Mouse (Mus musculus) liver, adult 2 months (tissue): ENCODE results near the gene 2900011O08Rik. TPM values are rescaled to one million over a fixed set of nuclear protein-coding genes. Genes with fewer than 3 reads are reported as not detected.

Source experiments
- DNase-seq: peaks from one replicate; pipeline ENCODE4 v3.0.0-alpha.2; 2011; ENCODE audit warnings: low read depth, low spot score; ENCODE audit errors: extremely low read depth
- H3K27ac ChIP-seq: fragments of 200-500 bp; replicated peaks from 2 replicates; pipeline ENCODE4 v1.5.1; 2012; ENCODE audit warnings: low read depth, mild to moderate bottlenecking, control low read depth, inconsistent platforms, low read length; ENCODE audit not compliant: insufficient read depth
- H3K27me3 ChIP-seq: fragments of 200-500 bp; 2 replicates; pipeline ENCODE4 v1.6.1; 2012; ENCODE audit warnings: mild to moderate bottlenecking, moderate library complexity, low read length, inconsistent platforms; ENCODE audit not compliant: control insufficient read depth, insufficient read depth
- H3K36me3 ChIP-seq: fragments of 200-500 bp; 2 replicates; pipeline ENCODE4 v1.6.1; 2012; ENCODE audit warnings: low read length, inconsistent platforms; ENCODE audit not compliant: control insufficient read depth, insufficient read depth
- H3K4me1 ChIP-seq: fragments of 200-500 bp; 2 replicates; pipeline ENCODE4 v1.6.1; 2011; ENCODE audit warnings: low read length; ENCODE audit not compliant: control insufficient read depth, insufficient read depth
- H3K4me3 ChIP-seq: fragments of 200-500 bp; 2 replicates; pipeline ENCODE4 v1.5.1; 2011; ENCODE audit warnings: low read depth, mild to moderate bottlenecking, control low read depth, low read length, moderate library complexity; ENCODE audit not compliant: insufficient read depth
- H3K79me2 ChIP-seq: fragments of 200-500 bp; 2 replicates; pipeline ENCODE4 v1.6.1; 2012; ENCODE audit warnings: inconsistent platforms, mild to moderate bottlenecking, low read length, moderate library complexity; ENCODE audit not compliant: control insufficient read depth, insufficient read depth
- H3K9ac ChIP-seq: fragments of 200-500 bp; 2 replicates; pipeline ENCODE4 v1.6.1; 2012; ENCODE audit warnings: low read depth, mild to moderate bottlenecking, control low read depth, inconsistent platforms, low read length
- CTCF ChIP-seq: fragments of 200-500 bp; IDR thresholded peaks from 2 replicates; pipeline ENCODE4 v1.5.1; 2011; ENCODE audit warnings: low read depth, low read length, control low read depth
- POLR2A ChIP-seq: fragments of 200-500 bp; IDR thresholded peaks from 2 replicates; pipeline ENCODE4 v1.6.1; 2011; ENCODE audit warnings: low read length, control low read depth; ENCODE audit not compliant: insufficient read depth; ENCODE audit errors: extremely low read depth
- WGBS: fragments of 180-500 bp; shearing (Covaris S2); methylation state at CpG from one replicate; pipeline ENCODE4 v1.1.7; 2018; 5-methylcytosine and 5-hydroxymethylcytosine counted together
- polyA plus RNA-seq: library from polyadenylated mRNA; depleted of rRNA; stranded (reverse); fragments of >200 nt; gene quantifications from 2 replicates; pipeline ENCODE4 v1.2.3, GENCODE M21; 2012
- total RNA-seq: library from RNA; depleted of rRNA; stranded (reverse); fragments of >200 nt; gene quantifications from 2 replicates; pipeline ENCODE4 v1.2.3, GENCODE M21; 2014

2900011O08Rik gene
- total and polyA plus RNA-seq, 2 experiments, result not detected

- no peaks in the 10 kb centered on the region for H3K79me2 ChIP-seq
- no peak for DNase-seq
- WGBS, result 80% methylated on average over 4 of the region's 4 CpGs
- no peak overlapping the region for H3K4me3 ChIP-seq
- no peak overlapping the region for H3K27ac ChIP-seq
- no peaks in the 10 kb centered on the region for H3K27me3 ChIP-seq
- TF ChIP-seq CTCF (no peak), POLR2A (no peak)
- H3K36me3 ChIP-seq, result no peaks in the 10 kb centered on the region
- H3K9ac ChIP-seq, result no peak overlapping the region
- H3K4me1 ChIP-seq, result no peaks in the 10 kb centered on the region
Measured at GRCm38 (mm10) chr16:14033076-14033475, 46.7 kb downstream of the 2900011O08Rik start.

GRCm38 (mm10) chr16:14042421-14042820 is 56.0 kb downstream of the 2900011O08Rik start:
- Histone ChIP-seq H3K4me1 (no peaks in the 10 kb centered on the region), H3K27me3 (no peaks in the 10 kb centered on the region), H3K79me2 (no peaks in the 10 kb centered on the region), H3K9ac (no peak overlapping the region), H3K36me3 (no peaks in the 10 kb centered on the region), H3K4me3 (no peak overlapping the region), H3K27ac (no peak overlapping the region)
- WGBS, result 95% methylated on average over 2 of the region's 2 CpGs
- TF ChIP-seq POLR2A (no peak), CTCF (no peak)
- no peak for DNase-seq

- no peak for DNase-seq
- TF ChIP-seq CTCF (no peak), POLR2A (no peak)
- no peak overlapping the region for H3K27ac ChIP-seq
- H3K9ac ChIP-seq, result no peak overlapping the region
- H3K4me3 ChIP-seq, result no peak overlapping the region
- 84% methylated on average over 8 of the region's 8 CpGs for WGBS
- no peaks in the 10 kb centered on the region for H3K79me2 ChIP-seq
- H3K4me1 ChIP-seq, result no peaks in the 10 kb centered on the region
- H3K36me3 ChIP-seq, result no peaks in the 10 kb centered on the region
- no peaks in the 10 kb centered on the region for H3K27me3 ChIP-seq
Measured at GRCm38 (mm10) chr16:14044695-14045094, 58.3 kb downstream of the 2900011O08Rik start.

GRCm38 (mm10) chr16:14046224-14046756 is 59.9 kb downstream of the 2900011O08Rik start:
- Histone ChIP-seq H3K36me3 (no peaks in the 10 kb centered on the region), H3K4me3 (no peak overlapping the region), H3K79me2 (no peaks in the 10 kb centered on the region), H3K9ac (no peak overlapping the region), H3K27me3 (no peaks in the 10 kb centered on the region), H3K4me1 (no peaks in the 10 kb centered on the region), H3K27ac (no peak overlapping the region)
- no peak for DNase-seq
- WGBS, result 42% methylated on average over 4 of the region's 4 CpGs
- TF ChIP-seq CTCF, result no peak
- no peak for TF ChIP-seq POLR2A

- TF ChIP-seq CTCF (no peak), POLR2A (no peak)
- H3K36me3 ChIP-seq, result no peaks in the 10 kb centered on the region
- no peak overlapping the region for H3K27ac ChIP-seq
- no peak overlapping the region for H3K9ac ChIP-seq
- H3K79me2 ChIP-seq, result no peaks in the 10 kb centered on the region
- H3K4me3 ChIP-seq, result no peak overlapping the region
- DNase-seq, result no peak
- 98% methylated on average over 2 of the region's 2 CpGs for WGBS
- no peaks in the 10 kb centered on the region for H3K27me3 ChIP-seq
- H3K4me1 ChIP-seq, result no peaks in the 10 kb centered on the region
Measured at GRCm38 (mm10) chr16:14052221-14052620, 65.8 kb downstream of the 2900011O08Rik start.

GRCm38 (mm10) chr16:14053116-14053515 is 66.7 kb downstream of the 2900011O08Rik start:
- TF ChIP-seq POLR2A (no peak), CTCF (no peak)
- no peak for DNase-seq
- no peak overlapping the region for H3K9ac ChIP-seq
- WGBS, result 77% methylated on average over 5 of the region's 5 CpGs
- no peaks in the 10 kb centered on the region for H3K79me2 ChIP-seq
- H3K27me3 ChIP-seq, result no peaks in the 10 kb centered on the region
- H3K4me1 ChIP-seq, result no peaks in the 10 kb centered on the region
- no peaks in the 10 kb centered on the region for H3K36me3 ChIP-seq
- no peak overlapping the region for H3K27ac ChIP-seq
- no peak overlapping the region for H3K4me3 ChIP-seq
